Mouse (Mus musculus) thymus, adult 2 months (tissue): ENCODE measurements around the gene Nrg4.

Experiments used
- CTCF ChIP-seq: fragments of 200-500 bp; IDR thresholded peaks from 2 replicates; pipeline ENCODE4 v1.5.1; 2012; ENCODE audit warnings: mild to moderate bottlenecking, control low read depth, low read length, moderate library complexity, borderline replicate concordance; ENCODE audit not compliant: control insufficient read depth, poor library complexity, insufficient read depth; ENCODE audit errors: extremely low read depth
- POLR2A ChIP-seq: fragments of 200-500 bp; IDR thresholded peaks from 2 replicates; pipeline ENCODE4 v1.6.1; 2012; ENCODE audit warnings: mild to moderate bottlenecking, low read length, control low read depth, moderate library complexity; ENCODE audit not compliant: control insufficient read depth, poor library complexity, insufficient read depth; ENCODE audit errors: extremely low read depth

DNA sequence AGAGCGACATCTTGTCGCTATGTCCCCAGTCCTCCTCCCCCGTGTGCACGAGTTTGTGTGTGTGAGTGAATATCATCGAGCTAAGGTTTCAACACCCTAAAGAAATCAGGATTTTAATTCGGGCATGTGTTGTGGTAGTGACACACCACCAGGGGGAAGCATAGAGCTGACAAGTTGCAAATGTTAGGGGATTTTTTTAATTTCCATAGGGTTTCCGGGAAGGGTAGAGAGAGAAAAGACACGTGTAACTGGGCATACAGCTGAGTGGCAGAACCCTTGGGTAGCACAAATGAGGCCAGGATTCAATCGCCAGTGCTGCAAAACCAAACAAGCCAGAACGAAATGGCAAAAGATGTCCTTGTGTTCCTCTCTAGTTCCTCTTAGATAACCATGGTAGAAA lies 2.1 kb downstream of the Nrg4 start:
- TF ChIP-seq CTCF = no peak
- no peak for TF ChIP-seq POLR2A
